Mouse (Mus musculus): ENCODE results near the gene Igf1r. TPM values are rescaled to one million over a fixed set of nuclear protein-coding genes. Genes with fewer than 3 reads are reported as not detected.

The Igf1r gene
- polyA plus RNA-seq, 1 experiment from 2014 or later, result 23.2 TPM

- H3K9ac ChIP-seq (replicated peaks; ENCODE audit: low read depth, low read length), result no peak overlapping the region
- 88% methylated on average over 6 of the region's 6 CpGs for WGBS
- ATAC-seq (ENCODE audit: insufficient number of reproducible peaks, insufficient read depth, low FRiP score, low read depth), result no peak
- no peaks in the 10 kb centered on the region for H3K9me3 ChIP-seq (ENCODE audit: control insufficient read depth, low read depth, low read length)
- no peak overlapping the region for H3K27ac ChIP-seq (ENCODE audit: low read length)
- H3K27me3 ChIP-seq (ENCODE audit: control insufficient read depth, insufficient read depth, low read length), result no peaks in the 10 kb centered on the region
- H3K4me2 ChIP-seq (replicated peaks; ENCODE audit: low read depth, low read length), result no peak overlapping the region
- H3K4me3 ChIP-seq (ENCODE audit: low read depth, low read length), result no peak overlapping the region
- H3K4me1 ChIP-seq (ENCODE audit: control insufficient read depth, insufficient read depth, low read length), result no peaks in the 10 kb centered on the region; the same call in 1 of the 2 replicates
- no peaks in the 10 kb centered on the region for H3K36me3 ChIP-seq (ENCODE audit: control insufficient read depth, insufficient read depth, low read length)
Measured at GRCm38 (mm10) chr7:68144266-68144665, 191.6 kb downstream of the Igf1r start.

- H3K27ac ChIP-seq (ENCODE audit: low read length), result no peak overlapping the region
Measured at GRCm38 (mm10) chr7:68148297-68149048, 195.8 kb downstream of the Igf1r start.

GRCm38 (mm10) chr7:68151892-68152291, 199.3 kb downstream of the Igf1r start:
- H3K9me3 ChIP-seq (ENCODE audit: control insufficient read depth, low read depth, low read length), result no peaks in the 10 kb centered on the region
- WGBS, result 27% methylated on average over 5 of the region's 5 CpGs
- no peaks in the 10 kb centered on the region for H3K27me3 ChIP-seq (ENCODE audit: control insufficient read depth, insufficient read depth, low read length)
- no peak overlapping the region for H3K4me3 ChIP-seq (ENCODE audit: low read depth, low read length)
- no peak overlapping the region for H3K9ac ChIP-seq (replicated peaks; ENCODE audit: low read depth, low read length)
- 0 out of 2 replicates have a peak, but pooled peaks cover 4% of the 10 kb centered on the region for H3K4me1 ChIP-seq (ENCODE audit: control insufficient read depth, insufficient read depth, low read length)
- no peak for ATAC-seq (ENCODE audit: insufficient number of reproducible peaks, insufficient read depth, low FRiP score, low read depth)
- no peak overlapping the region for H3K4me2 ChIP-seq (replicated peaks; ENCODE audit: low read depth, low read length)
- H3K36me3 ChIP-seq (ENCODE audit: control insufficient read depth, insufficient read depth, low read length), result no peaks in the 10 kb centered on the region
- H3K27ac ChIP-seq (ENCODE audit: low read length), result peak overlapping the region; percentile 39; the same call in 1 of the 2 replicates

More at GRCm38 (mm10) chr7:68148297-68149048, 195.8 kb downstream of the Igf1r start:
- no peaks in the 10 kb centered on the region for H3K9me3 ChIP-seq (ENCODE audit: control insufficient read depth, low read depth, low read length)
- H3K4me2 ChIP-seq (replicated peaks; ENCODE audit: low read depth, low read length), result no peak overlapping the region
- no peak overlapping the region for H3K4me3 ChIP-seq (ENCODE audit: low read depth, low read length)
- WGBS, result 81% methylated on average over 20 of the region's 20 CpGs
- no peaks in the 10 kb centered on the region for H3K27me3 ChIP-seq (ENCODE audit: control insufficient read depth, insufficient read depth, low read length)
- H3K9ac ChIP-seq (replicated peaks; ENCODE audit: low read depth, low read length), result no peak overlapping the region
- H3K36me3 ChIP-seq (ENCODE audit: control insufficient read depth, insufficient read depth, low read length), result no peaks in the 10 kb centered on the region
- no peaks in the 10 kb centered on the region for H3K4me1 ChIP-seq (ENCODE audit: control insufficient read depth, insufficient read depth, low read length)
- no peak for ATAC-seq (ENCODE audit: insufficient number of reproducible peaks, insufficient read depth, low FRiP score, low read depth)

- 85% methylated on average over 8 of the region's 8 CpGs for WGBS
- no peak overlapping the region for H3K9ac ChIP-seq (replicated peaks; ENCODE audit: low read depth, low read length)
- H3K27ac ChIP-seq (ENCODE audit: low read length), result peak overlapping the region; percentile 64; the same call in 1 of the 2 replicates
- H3K4me2 ChIP-seq (replicated peaks; ENCODE audit: low read depth, low read length), result no peak overlapping the region
- H3K36me3 ChIP-seq (ENCODE audit: control insufficient read depth, insufficient read depth, low read length), result no peaks in the 10 kb centered on the region
- H3K4me1 ChIP-seq (ENCODE audit: control insufficient read depth, insufficient read depth, low read length), result 0 out of 2 replicates have a peak, but pooled peaks cover 4% of the 10 kb centered on the region
- H3K4me3 ChIP-seq (ENCODE audit: low read depth, low read length), result no peak overlapping the region
- no peaks in the 10 kb centered on the region for H3K9me3 ChIP-seq (ENCODE audit: control insufficient read depth, low read depth, low read length)
- no peak for ATAC-seq (ENCODE audit: insufficient number of reproducible peaks, insufficient read depth, low FRiP score, low read depth)
- no peaks in the 10 kb centered on the region for H3K27me3 ChIP-seq (ENCODE audit: control insufficient read depth, insufficient read depth, low read length)
Measured at GRCm38 (mm10) chr7:68152458-68152857, 199.8 kb downstream of the Igf1r start.

- H3K36me3 ChIP-seq (ENCODE audit: control insufficient read depth, insufficient read depth, low read length), result no peaks in the 10 kb centered on the region
- H3K4me3 ChIP-seq (ENCODE audit: low read depth, low read length), result no peak overlapping the region
- H3K27me3 ChIP-seq (ENCODE audit: control insufficient read depth, insufficient read depth, low read length), result no peaks in the 10 kb centered on the region
- no peaks in the 10 kb centered on the region for H3K9me3 ChIP-seq (ENCODE audit: control insufficient read depth, low read depth, low read length)
- 0 out of 2 replicates have a peak, but pooled peaks cover 4% of the 10 kb centered on the region for H3K4me1 ChIP-seq (ENCODE audit: control insufficient read depth, insufficient read depth, low read length)
- peak overlapping the region; percentile 64 for H3K27ac ChIP-seq (ENCODE audit: low read length)
- 58% methylated on average over 8 of the region's 8 CpGs for WGBS
- no peak for ATAC-seq (ENCODE audit: insufficient number of reproducible peaks, insufficient read depth, low FRiP score, low read depth)
- H3K9ac ChIP-seq (replicated peaks; ENCODE audit: low read depth, low read length), result no peak overlapping the region
- no peak overlapping the region for H3K4me2 ChIP-seq (replicated peaks; ENCODE audit: low read depth, low read length)
Measured at GRCm38 (mm10) chr7:68153269-68153668, 200.6 kb downstream of the Igf1r start.

- no peak overlapping the region for H3K4me2 ChIP-seq (replicated peaks; ENCODE audit: low read depth, low read length)
- no peaks in the 10 kb centered on the region for H3K9me3 ChIP-seq (ENCODE audit: control insufficient read depth, low read depth, low read length)
- H3K27ac ChIP-seq (ENCODE audit: low read length), result peak overlapping the region; percentile 40; the same call in 1 of the 2 replicates
- no peak overlapping the region for H3K4me3 ChIP-seq (ENCODE audit: low read depth, low read length)
- no peaks in the 10 kb centered on the region for H3K36me3 ChIP-seq (ENCODE audit: control insufficient read depth, insufficient read depth, low read length)
- ATAC-seq (ENCODE audit: insufficient number of reproducible peaks, insufficient read depth, low FRiP score, low read depth), result no peak
- 49% methylated on average over 7 of the region's 7 CpGs for WGBS
- H3K4me1 ChIP-seq (ENCODE audit: control insufficient read depth, insufficient read depth, low read length), result peaks cover 4% of the 10 kb centered on the region; the same call in 1 of the 2 replicates
- H3K9ac ChIP-seq (replicated peaks; ENCODE audit: low read depth, low read length), result no peak overlapping the region
- H3K27me3 ChIP-seq (ENCODE audit: control insufficient read depth, insufficient read depth, low read length), result no peaks in the 10 kb centered on the region
Measured at GRCm38 (mm10) chr7:68154588-68154987, 202.0 kb downstream of the Igf1r start.

- H3K4me2 ChIP-seq (replicated peaks; ENCODE audit: low read depth, low read length), result no peak overlapping the region
- H3K9me3 ChIP-seq (ENCODE audit: control insufficient read depth, low read depth, low read length), result no peaks in the 10 kb centered on the region
- H3K27me3 ChIP-seq (ENCODE audit: control insufficient read depth, insufficient read depth, low read length), result no peaks in the 10 kb centered on the region
- H3K36me3 ChIP-seq (ENCODE audit: control insufficient read depth, insufficient read depth, low read length), result no peaks in the 10 kb centered on the region
- no peak overlapping the region for H3K27ac ChIP-seq (ENCODE audit: low read length)
- no peak overlapping the region for H3K4me3 ChIP-seq (ENCODE audit: low read depth, low read length)
- peak; percentile 49; the same call in 1 of the 2 replicates for ATAC-seq (ENCODE audit: insufficient number of reproducible peaks, insufficient read depth, low FRiP score, low read depth)
- peaks cover 11% of the 10 kb centered on the region for H3K4me1 ChIP-seq (ENCODE audit: control insufficient read depth, insufficient read depth, low read length)
- no peak overlapping the region for H3K9ac ChIP-seq (replicated peaks; ENCODE audit: low read depth, low read length)
- 29% methylated on average over 13 of the region's 13 CpGs for WGBS
Measured at GRCm38 (mm10) chr7:68160094-68160791, 207.6 kb downstream of the Igf1r start.

GRCm38 (mm10) chr7:68164074-68164473, 211.4 kb downstream of the Igf1r start:
- Histone ChIP-seq H3K4me1 (ENCODE audit: control insufficient read depth, insufficient read depth, low read length) (peaks cover 11% of the 10 kb centered on the region), H3K4me2 (replicated peaks; ENCODE audit: low read depth, low read length) (no peak overlapping the region), H3K27ac (ENCODE audit: low read length) (no peak overlapping the region), H3K27me3 (ENCODE audit: control insufficient read depth, insufficient read depth, low read length) (no peaks in the 10 kb centered on the region), H3K9ac (replicated peaks; ENCODE audit: low read depth, low read length) (no peak overlapping the region), H3K9me3 (ENCODE audit: control insufficient read depth, low read depth, low read length) (no peaks in the 10 kb centered on the region), H3K36me3 (ENCODE audit: control insufficient read depth, insufficient read depth, low read length) (0 out of 2 replicates have a peak, but pooled peaks cover 4% of the 10 kb centered on the region), H3K4me3 (ENCODE audit: low read depth, low read length) (no peak overlapping the region)
- no peak for ATAC-seq (ENCODE audit: insufficient number of reproducible peaks, insufficient read depth, low FRiP score, low read depth)
- WGBS, result 60% methylated on average over 3 of the region's 3 CpGs

All from stomach, embryonic 14.5 days (tissue).